Mouse (Mus musculus) heart, embryonic 10.5 days (tissue): Measurements from ENCODE around the gene Cdk15. TPM values are rescaled to one million over a fixed set of nuclear protein-coding genes. Genes with fewer than 3 reads are reported as not detected.

Experiments used
- DNase-seq: peaks from one replicate; pipeline ENCODE4 v3.0.0-alpha.2; 2017; ENCODE audit warnings: low spot score
- H3K27ac ChIP-seq: fragments of 300-500 bp; sonication (generic); 2 replicates; pipeline ENCODE4 v1.5.1; 2016; ENCODE audit warnings: mild to moderate bottlenecking
- H3K27me3 ChIP-seq: fragments of 300-500 bp; sonication (generic); 2 replicates; pipeline ENCODE4 v1.6.1; 2016; ENCODE audit warnings: mild to moderate bottlenecking; ENCODE audit not compliant: poor library complexity, insufficient read depth, severe bottlenecking
- H3K36me3 ChIP-seq: fragments of 300-500 bp; sonication (generic); 2 replicates; pipeline ENCODE4 v1.6.1; 2016; ENCODE audit warnings: mild to moderate bottlenecking, moderate library complexity
- H3K4me1 ChIP-seq: fragments of 300-500 bp; sonication (generic); 2 replicates; pipeline ENCODE4 v1.6.1; 2016; ENCODE audit warnings: mild to moderate bottlenecking
- H3K4me3 ChIP-seq: fragments of 300-500 bp; sonication (generic); 2 replicates; pipeline ENCODE4 v1.5.1; 2016; ENCODE audit warnings: mild to moderate bottlenecking, moderate library complexity
- H3K9me3 ChIP-seq: fragments of 300-500 bp; sonication (generic); 2 replicates; pipeline ENCODE4 v1.6.1; 2016; ENCODE audit warnings: mild to moderate bottlenecking, moderate library complexity
- WGBS: fragments of 180-500 bp; shearing (Covaris S2); methylation state at CpG from one replicate; pipeline ENCODE4 v1.1.7; 2016; 5-methylcytosine and 5-hydroxymethylcytosine counted together
- polyA plus RNA-seq: library from polyadenylated mRNA; unstranded; fragments of >200 nt; fragmentation: Nextera tagmentation; extraction: Ambion mirVana; gene quantifications from 2 replicates; pipeline ENCODE4 v1.2.1, GENCODE M21; 2016

Cdk15 gene
- polyA plus RNA-seq, 1 experiment from 2014 or later, result 0.20 TPM

GRCm38 (mm10) chr1:59291652-59292051 is 34.9 kb downstream of the Cdk15 start:
- WGBS, result 52% methylated on average over 2 of the region's 2 CpGs
- Histone ChIP-seq H3K36me3 (no peaks in the 10 kb centered on the region), H3K9me3 (no peaks in the 10 kb centered on the region), H3K27me3 (no peaks in the 10 kb centered on the region), H3K4me3 (no peak overlapping the region), H3K4me1 (no peaks in the 10 kb centered on the region), H3K27ac (no peak overlapping the region)
- no peak for DNase-seq

GRCm38 (mm10) chr1:59295769-59296168 is 39.1 kb downstream of the Cdk15 start:
- Histone ChIP-seq H3K27me3 (no peaks in the 10 kb centered on the region), H3K4me3 (no peak overlapping the region), H3K27ac (no peak overlapping the region), H3K36me3 (no peaks in the 10 kb centered on the region), H3K4me1 (0 out of 2 replicates have a peak, but pooled peaks cover 7% of the 10 kb centered on the region), H3K9me3 (no peaks in the 10 kb centered on the region)
- 59% methylated on average over 1 of the region's 1 CpGs for WGBS
- DNase-seq, result no peak

- no peak overlapping the region for H3K27ac ChIP-seq
- DNase-seq, result no peak
These were observed 40.5 kb downstream of the Cdk15 start for GRCm38 (mm10) chr1:59297167-59297566.

GRCm38 (mm10) chr1:59298491-59299090 is 41.9 kb downstream of the Cdk15 start:
- 46% methylated on average over 9 of the region's 9 CpGs for WGBS
- Histone ChIP-seq H3K27ac (no peak overlapping the region), H3K4me1 (0 out of 2 replicates have a peak, but pooled peaks cover 7% of the 10 kb centered on the region), H3K27me3 (no peaks in the 10 kb centered on the region), H3K9me3 (no peaks in the 10 kb centered on the region), H3K36me3 (no peaks in the 10 kb centered on the region), H3K4me3 (no peak overlapping the region)
- no peak for DNase-seq

More at GRCm38 (mm10) chr1:59297167-59297566, 40.5 kb downstream of the Cdk15 start:
- Histone ChIP-seq H3K27me3 (no peaks in the 10 kb centered on the region), H3K9me3 (no peaks in the 10 kb centered on the region), H3K4me1 (0 out of 2 replicates have a peak, but pooled peaks cover 7% of the 10 kb centered on the region), H3K4me3 (no peak overlapping the region), H3K36me3 (no peaks in the 10 kb centered on the region)
- 61% methylated on average over 3 of the region's 3 CpGs for WGBS

- H3K27me3 ChIP-seq, result peaks cover 12% of the 10 kb centered on the region; the same call in 1 of the 2 replicates
- 79% methylated on average over 5 of the region's 5 CpGs for WGBS
- DNase-seq, result no peak
- H3K4me3 ChIP-seq, result no peak overlapping the region
- H3K9me3 ChIP-seq, result no peaks in the 10 kb centered on the region
- H3K36me3 ChIP-seq, result no peaks in the 10 kb centered on the region
- peaks cover 2% of the 10 kb centered on the region; the same call in 1 of the 2 replicates for H3K4me1 ChIP-seq
- no peak overlapping the region for H3K27ac ChIP-seq
These were observed 50.6 kb downstream of the Cdk15 start for GRCm38 (mm10) chr1:59307310-59307709.

- no peaks in the 10 kb centered on the region for H3K36me3 ChIP-seq
- no peak overlapping the region for H3K4me3 ChIP-seq
- H3K9me3 ChIP-seq, result no peaks in the 10 kb centered on the region
- H3K27me3 ChIP-seq, result peaks cover 41% of the 10 kb centered on the region; the same call in 1 of the 2 replicates
- H3K27ac ChIP-seq, result no peak overlapping the region
- 61% methylated on average over 5 of the region's 5 CpGs for WGBS
- peaks cover 7% of the 10 kb centered on the region for H3K4me1 ChIP-seq
- no peak for DNase-seq
These were observed 54.7 kb downstream of the Cdk15 start for GRCm38 (mm10) chr1:59311292-59311885.

GRCm38 (mm10) chr1:59312187-59313153 is 55.8 kb downstream of the Cdk15 start:
- no peak for DNase-seq
- WGBS, result 74% methylated on average over 10 of the region's 10 CpGs
- Histone ChIP-seq H3K36me3 (no peaks in the 10 kb centered on the region), H3K27ac (no peak overlapping the region), H3K27me3 (peaks cover 43% of the 10 kb centered on the region; the same call in 1 of the 2 replicates), H3K4me1 (peaks cover 7% of the 10 kb centered on the region), H3K9me3 (no peaks in the 10 kb centered on the region), H3K4me3 (no peak overlapping the region)

GRCm38 (mm10) chr1:59313154-59313940 is 56.6 kb downstream of the Cdk15 start:
- no peaks in the 10 kb centered on the region for H3K9me3 ChIP-seq
- no peak for DNase-seq
- 72% methylated on average over 8 of the region's 8 CpGs for WGBS
- no peaks in the 10 kb centered on the region for H3K36me3 ChIP-seq
- H3K27ac ChIP-seq, result no peak overlapping the region
- H3K27me3 ChIP-seq, result peaks cover 51% of the 10 kb centered on the region; the same call in 1 of the 2 replicates
- H3K4me3 ChIP-seq, result no peak overlapping the region
- peaks cover 7% of the 10 kb centered on the region for H3K4me1 ChIP-seq

GRCm38 (mm10) chr1:59315057-59315807 is 58.5 kb downstream of the Cdk15 start:
- WGBS, result 14% methylated on average over 5 of the region's 5 CpGs
- H3K4me1 ChIP-seq, result peaks cover 7% of the 10 kb centered on the region
- no peak overlapping the region for H3K4me3 ChIP-seq
- no peaks in the 10 kb centered on the region for H3K9me3 ChIP-seq
- H3K36me3 ChIP-seq, result no peaks in the 10 kb centered on the region
- no peak for DNase-seq
- peaks cover 65% of the 10 kb centered on the region for H3K27me3 ChIP-seq
- no peak overlapping the region for H3K27ac ChIP-seq

GRCm38 (mm10) chr1:59316031-59316385 is 59.3 kb downstream of the Cdk15 start:
- Histone ChIP-seq H3K36me3 (no peaks in the 10 kb centered on the region), H3K27me3 (peaks cover 69% of the 10 kb centered on the region), H3K4me1 (peaks cover 11% of the 10 kb centered on the region), H3K27ac (no peak overlapping the region), H3K4me3 (no peak overlapping the region), H3K9me3 (no peaks in the 10 kb centered on the region)
- WGBS, result 20% methylated on average over 9 of the region's 9 CpGs
- DNase-seq, result no peak

- H3K4me3 ChIP-seq, result no peak overlapping the region
- peaks cover 65% of the 10 kb centered on the region for H3K27me3 ChIP-seq
- H3K27ac ChIP-seq, result no peak overlapping the region
- 14% methylated on average over 6 of the region's 6 CpGs for WGBS
- H3K9me3 ChIP-seq, result no peaks in the 10 kb centered on the region
- H3K36me3 ChIP-seq, result no peaks in the 10 kb centered on the region
- peaks cover 16% of the 10 kb centered on the region for H3K4me1 ChIP-seq
- no peak for DNase-seq
These were observed 59.8 kb downstream of the Cdk15 start for GRCm38 (mm10) chr1:59316386-59317051.
